9 mouse cellular contexts compared by ENCODE assay signal in genomic region chr10:84019381-84019780, GRCm38 (mm10).
DNase-seq lines count a peak whose midpoint lies in the region; ATAC-seq lines count a peak whose summit lies in the region.
"Had no signal": no experiment of that assay in that cellular context is flagged by ENCODE, and none has a peak within 500 bp of the region (broad histone marks: within the 10 kb centered on the region; RNA-seq: fewer than 3 reads in every experiment).

No protein-coding gene starts in this region.

- ATAC-seq in hindbrain, embryonic 11.5 days (ENCODE audit: low FRiP score): no peak
- ATAC-seq in hindbrain, embryonic 16.5 days: no peak
- 0 out of 2 replicates have a peak, but pooled peaks have one; percentile 43 for ATAC-seq in forebrain, embryonic 16.5 days
- no peak for ATAC-seq in limb, embryonic 12.5 days (ENCODE audit: insufficient number of reproducible peaks, insufficient read depth, low FRiP score, low TSS enrichment, low read depth)
- no peak for ATAC-seq in neural tube, embryonic 11.5 days (ENCODE audit: insufficient read depth, low FRiP score, low TSS enrichment)

- H3K27me3 ChIP-seq in hindbrain, embryonic 11.5 days (ENCODE audit: control insufficient read depth, insufficient read depth, low read length): no peaks in the 10 kb centered on the region
- no peaks in the 10 kb centered on the region for H3K27me3 ChIP-seq in hindbrain, embryonic 16.5 days (replicated peaks; ENCODE audit: control insufficient read depth, insufficient read depth, low read length)
- H3K27me3 ChIP-seq in forebrain, embryonic 16.5 days (replicated peaks; ENCODE audit: control insufficient read depth, insufficient read depth, low read length): no peaks in the 10 kb centered on the region
- H3K27me3 ChIP-seq in limb, embryonic 12.5 days: no peaks in the 10 kb centered on the region
- no peaks in the 10 kb centered on the region for H3K27me3 ChIP-seq in neural tube, embryonic 11.5 days (ENCODE audit: control insufficient read depth, insufficient read depth, low read length)
- H3K27me3 ChIP-seq: midbrain, embryonic 12.5 days had no signal

- H3K9me3 ChIP-seq in hindbrain, embryonic 11.5 days (ENCODE audit: control insufficient read depth, low read length): no peaks in the 10 kb centered on the region
- no peaks in the 10 kb centered on the region for H3K9me3 ChIP-seq in hindbrain, embryonic 16.5 days (ENCODE audit: control insufficient read depth, low read length)
- no peaks in the 10 kb centered on the region for H3K9me3 ChIP-seq in forebrain, embryonic 16.5 days (ENCODE audit: control insufficient read depth, low read length)
- no peaks in the 10 kb centered on the region for H3K9me3 ChIP-seq in limb, embryonic 12.5 days
- H3K9me3 ChIP-seq in neural tube, embryonic 11.5 days (ENCODE audit: control insufficient read depth, low read length): no peaks in the 10 kb centered on the region
- H3K9me3 ChIP-seq: midbrain, embryonic 12.5 days had no signal

- H3K4me3 ChIP-seq in hindbrain, embryonic 11.5 days (ENCODE audit: low read depth, low read length): no peak overlapping the region
- H3K4me3 ChIP-seq in hindbrain, embryonic 16.5 days (ENCODE audit: low read length): no peak overlapping the region
- H3K4me3 ChIP-seq in forebrain, embryonic 16.5 days (replicated peaks; ENCODE audit: low read length): no peak overlapping the region
- no peak overlapping the region for H3K4me3 ChIP-seq in limb, embryonic 12.5 days (replicated peaks)
- H3K4me3 ChIP-seq in neural tube, embryonic 11.5 days (ENCODE audit: low read depth, low read length): no peak overlapping the region
- H3K4me3 ChIP-seq: midbrain, embryonic 12.5 days had no signal

- no peak overlapping the region for H3K4me2 ChIP-seq in hindbrain, embryonic 11.5 days (replicated peaks; ENCODE audit: low read depth, low read length)
- H3K4me2 ChIP-seq in hindbrain, embryonic 16.5 days (ENCODE audit: low read length): no peak overlapping the region; the same call in 1 of the 2 replicates
- 0 out of 2 replicates have a peak overlapping the region, but pooled peaks have one; percentile 9 for H3K4me2 ChIP-seq in forebrain, embryonic 16.5 days (ENCODE audit: low read length)
- H3K4me2 ChIP-seq in limb, embryonic 12.5 days: peak overlapping the region; percentile 20; the same call in 1 of the 2 replicates
- no peak overlapping the region for H3K4me2 ChIP-seq in neural tube, embryonic 11.5 days (ENCODE audit: low read depth)
- H3K4me2 ChIP-seq: midbrain, embryonic 12.5 days had no signal

- no peaks in the 10 kb centered on the region for H3K36me3 ChIP-seq in hindbrain, embryonic 11.5 days (ENCODE audit: control insufficient read depth, insufficient read depth, low read length)
- no peaks in the 10 kb centered on the region for H3K36me3 ChIP-seq in hindbrain, embryonic 16.5 days (ENCODE audit: control insufficient read depth, insufficient read depth, low read length)
- no peaks in the 10 kb centered on the region for H3K36me3 ChIP-seq in forebrain, embryonic 16.5 days (ENCODE audit: control insufficient read depth, insufficient read depth)
- no peaks in the 10 kb centered on the region for H3K36me3 ChIP-seq in limb, embryonic 12.5 days
- H3K36me3 ChIP-seq in neural tube, embryonic 11.5 days (ENCODE audit: control insufficient read depth, insufficient read depth, low read length): no peaks in the 10 kb centered on the region
- H3K36me3 ChIP-seq: midbrain, embryonic 12.5 days had no signal

- peak; percentile 84 for DNase-seq in hindbrain, embryonic 11.5 days (ENCODE audit: low spot score)
- peak; percentile 2 for DNase-seq in c-Kit-positive CD71-positive TER-119-positive erythroid progenitor cells, embryonic 14.5 days (ENCODE audit: low spot score)
- peak; percentile 63 for DNase-seq in kidney, adult 9 months
- peak; percentile 69 for DNase-seq in neural tube, embryonic 11.5 days (ENCODE audit: low spot score)
- DNase-seq in testis, postnatal 14 days (ENCODE audit: low spot score): peak; percentile 52

- H3K9ac ChIP-seq in hindbrain, embryonic 11.5 days (ENCODE audit: low read depth, low read length): no peak overlapping the region
- H3K9ac ChIP-seq in hindbrain, embryonic 16.5 days (ENCODE audit: low read depth, low read length): no peak overlapping the region
- no peak overlapping the region for H3K9ac ChIP-seq in forebrain, embryonic 16.5 days (replicated peaks; ENCODE audit: low read depth, low read length)
- H3K9ac ChIP-seq in limb, embryonic 12.5 days (replicated peaks): no peak overlapping the region
- no peak overlapping the region for H3K9ac ChIP-seq in neural tube, embryonic 11.5 days (ENCODE audit: low read length)
- H3K9ac ChIP-seq: midbrain, embryonic 12.5 days had no signal

- no peaks in the 10 kb centered on the region for H3K4me1 ChIP-seq in hindbrain, embryonic 11.5 days (replicated peaks; ENCODE audit: control insufficient read depth, insufficient read depth, low read length)
- H3K4me1 ChIP-seq in hindbrain, embryonic 16.5 days (ENCODE audit: control insufficient read depth, insufficient read depth, low read depth, low read length): peaks cover 2% of the 10 kb centered on the region
- no peaks in the 10 kb centered on the region; the same call in 1 of the 2 replicates for H3K4me1 ChIP-seq in forebrain, embryonic 16.5 days (replicated peaks; ENCODE audit: control insufficient read depth, insufficient read depth, low read length)
- H3K4me1 ChIP-seq in limb, embryonic 12.5 days (replicated peaks): peaks cover 15% of the 10 kb centered on the region
- no peaks in the 10 kb centered on the region for H3K4me1 ChIP-seq in neural tube, embryonic 11.5 days (ENCODE audit: control insufficient read depth, insufficient read depth, low read length)
- H3K4me1 ChIP-seq: midbrain, embryonic 12.5 days had no signal

- 14% methylated on average over 9 of the region's 9 CpGs for WGBS in hindbrain, embryonic 11.5 days
- 18% methylated on average over 9 of the region's 9 CpGs for WGBS in hindbrain, embryonic 16.5 days
- WGBS in forebrain, embryonic 16.5 days: 13% methylated on average over 9 of the region's 9 CpGs
- WGBS in limb, embryonic 12.5 days: 13% methylated on average over 9 of the region's 9 CpGs
- 9% methylated on average over 9 of the region's 9 CpGs for WGBS in neural tube, embryonic 11.5 days

- no peak overlapping the region for H3K27ac ChIP-seq in hindbrain, embryonic 11.5 days (ENCODE audit: low read depth, low read length)
- H3K27ac ChIP-seq in hindbrain, embryonic 16.5 days (ENCODE audit: low read depth, low read length): no peak overlapping the region
- H3K27ac ChIP-seq in forebrain, embryonic 16.5 days (ENCODE audit: low read length): no peak overlapping the region
- H3K27ac ChIP-seq in limb, embryonic 12.5 days: no peak overlapping the region
- no peak overlapping the region for H3K27ac ChIP-seq in neural tube, embryonic 11.5 days (ENCODE audit: low read depth, low read length)
- H3K27ac ChIP-seq: midbrain, embryonic 12.5 days had no signal

Comparison
In these comparisons a context has a peak if more than half of its experiments do, and no peak if none do; other contexts are left out.
1. DNase-seq: peak in every context shown above with its lines; median percentile 84 in hindbrain, embryonic 11.5 days; 69 in neural tube, embryonic 11.5 days; 63 in kidney, adult 9 months; 52 in testis, postnatal 14 days; 2 in c-Kit-positive CD71-positive TER-119-positive erythroid progenitor cells, embryonic 14.5 days.
2. H3K4me2 ChIP-seq: peak in forebrain, embryonic 16.5 days (single experiment) and limb, embryonic 12.5 days (single experiment); none in hindbrain, embryonic 11.5 days (single experiment), hindbrain, embryonic 16.5 days (single experiment) and neural tube, embryonic 11.5 days (single experiment).